Mouse (Mus musculus) neural tube, embryonic 15.5 days (tissue): ENCODE measurements around the gene Gramd1b. TPM values are rescaled to one million over a fixed set of nuclear protein-coding genes. Genes with fewer than 3 reads are reported as not detected.

Experiments used
- ATAC-seq: fragments of 200-750 bp; cut with Nextera tagmentation; 2 replicates; pipeline ENCODE4 v1.8.0; 2017; ENCODE audit warnings: mild to moderate bottlenecking, moderate TSS enrichment, moderate library complexity; ENCODE audit not compliant: low FRiP score
- H3K27ac ChIP-seq: fragments of 300-500 bp; sonication (generic); replicated peaks from 2 replicates; pipeline ENCODE4 v1.5.1; 2015; ENCODE audit warnings: mild to moderate bottlenecking, inconsistent platforms
- H3K27me3 ChIP-seq: fragments of 300-500 bp; sonication (generic); replicated peaks from 2 replicates; pipeline ENCODE4 v1.6.1; 2015; ENCODE audit warnings: inconsistent platforms
- H3K36me3 ChIP-seq: fragments of 300-500 bp; sonication (generic); 2 replicates; pipeline ENCODE4 v1.6.1; 2015; ENCODE audit warnings: inconsistent platforms
- H3K4me1 ChIP-seq: fragments of 300-500 bp; sonication (generic); 2 replicates; pipeline ENCODE4 v1.6.1; 2015; ENCODE audit warnings: inconsistent platforms
- H3K4me2 ChIP-seq: fragments of 300-500 bp; sonication (generic); 2 replicates; pipeline ENCODE4 v1.6.1; 2015; ENCODE audit warnings: inconsistent platforms, mild to moderate bottlenecking, moderate library complexity
- H3K4me3 ChIP-seq: fragments of 300-500 bp; sonication (generic); replicated peaks from 2 replicates; pipeline ENCODE4 v1.5.1; 2015; ENCODE audit warnings: mild to moderate bottlenecking, inconsistent platforms
- H3K9ac ChIP-seq: fragments of 300-500 bp; sonication (generic); replicated peaks from 2 replicates; pipeline ENCODE4 v1.6.1; 2015; ENCODE audit warnings: mild to moderate bottlenecking, inconsistent platforms
- H3K9me3 ChIP-seq: fragments of 300-500 bp; sonication (generic); replicated peaks from 2 replicates; pipeline ENCODE4 v1.6.1; 2016; ENCODE audit warnings: inconsistent platforms
- WGBS: fragments of 180-500 bp; shearing (Covaris S2); methylation state at CpG from one replicate; pipeline ENCODE4 v1.1.7; 2015; ENCODE audit warnings: mixed read lengths; 5-methylcytosine and 5-hydroxymethylcytosine counted together
- polyA plus RNA-seq: library from polyadenylated mRNA; unstranded; fragments of >200 nt; fragmentation: Nextera tagmentation; extraction: Ambion mirVana; gene quantifications from 2 replicates; pipeline ENCODE4 v1.2.1, GENCODE M21; 2015

Gene Gramd1b
- polyA plus RNA-seq, 1 experiment from 2014 or later: 16.3 TPM

DNA sequence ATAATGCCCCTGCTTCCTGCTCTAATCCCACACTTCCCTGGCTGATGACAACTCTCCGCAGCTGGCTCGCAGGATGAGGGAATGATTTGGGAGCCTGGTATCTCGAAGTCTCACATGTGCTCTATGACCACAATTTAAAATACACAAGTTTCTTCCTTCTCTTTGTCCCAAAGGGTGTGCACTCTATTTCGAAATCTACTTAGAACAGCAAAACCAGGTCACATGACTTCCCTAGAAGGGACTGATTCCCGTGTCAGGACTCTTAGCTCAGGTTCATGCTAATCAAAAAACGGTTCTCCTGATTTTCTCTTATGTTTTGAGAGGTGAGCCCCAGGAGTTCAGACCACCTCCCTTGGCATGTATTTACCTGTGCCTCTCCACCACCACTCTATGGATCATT is 267.3 kb downstream of the Gramd1b start:
- Histone ChIP-seq H3K4me1 (peaks cover 13% of the 10 kb centered on the region), H3K4me2 (no peak overlapping the region), H3K27ac (no peak overlapping the region), H3K9ac (no peak overlapping the region), H3K27me3 (no peaks in the 10 kb centered on the region), H3K4me3 (no peak overlapping the region), H3K36me3 (no peaks in the 10 kb centered on the region), H3K9me3 (no peaks in the 10 kb centered on the region)
- 68% methylated on average over 6 of the region's 6 CpGs for WGBS
- ATAC-seq: no peak

DNA sequence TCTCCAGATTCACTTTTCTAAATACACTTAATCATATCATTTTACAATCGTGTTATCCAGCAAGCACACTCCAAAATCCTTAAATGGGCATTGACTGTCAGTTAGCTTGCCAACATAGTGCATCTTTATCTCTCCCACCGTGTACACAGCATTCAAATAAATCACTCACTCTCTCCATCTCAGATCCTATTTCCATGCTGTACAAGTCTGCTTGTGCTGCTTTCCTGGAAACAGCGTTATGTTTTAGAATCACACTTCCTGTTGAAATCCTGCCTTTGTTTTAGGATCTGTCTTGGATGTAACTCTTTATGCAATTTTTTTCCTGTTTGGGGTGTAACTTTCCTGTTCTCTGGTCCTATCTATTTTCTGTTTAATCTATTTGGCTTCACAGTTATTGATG is 278.7 kb downstream of the Gramd1b start:
- H3K36me3 ChIP-seq: no peaks in the 10 kb centered on the region
- H3K27ac ChIP-seq: no peak overlapping the region
- no peaks in the 10 kb centered on the region for H3K4me1 ChIP-seq
- no peak overlapping the region for H3K9ac ChIP-seq
- H3K9me3 ChIP-seq: no peaks in the 10 kb centered on the region
- H3K27me3 ChIP-seq: no peaks in the 10 kb centered on the region
- WGBS: 68% methylated on average over 3 of the region's 3 CpGs
- no peak for ATAC-seq
- no peak overlapping the region for H3K4me3 ChIP-seq
- H3K4me2 ChIP-seq: no peak overlapping the region

DNA sequence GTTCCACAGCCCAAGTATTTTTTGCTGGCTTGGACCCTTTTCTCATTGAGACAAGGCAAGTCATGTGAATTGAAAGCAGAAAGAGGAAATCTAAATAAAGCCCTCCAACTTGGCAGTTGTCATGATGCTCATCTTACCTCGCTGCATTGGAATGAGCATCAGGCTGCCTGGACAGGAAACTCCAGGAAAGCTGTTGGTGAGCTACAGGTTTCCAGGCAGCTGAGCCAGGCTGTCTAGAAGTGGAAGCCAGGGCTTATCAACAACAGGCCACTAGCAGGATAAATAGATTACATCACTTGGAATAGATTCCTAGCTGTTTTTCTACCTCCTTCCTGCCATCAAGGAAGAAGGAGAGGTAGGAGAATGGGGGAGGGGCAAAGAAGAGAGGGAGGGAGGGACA is 282.1 kb downstream of the Gramd1b start:
- H3K9me3 ChIP-seq: no peaks in the 10 kb centered on the region

GRCm38 (mm10) chr9:40246702-40247101 is 284.5 kb downstream of the Gramd1b start:
- Histone ChIP-seq H3K4me3 (no peak overlapping the region), H3K4me1 (peaks cover 22% of the 10 kb centered on the region), H3K27ac (no peak overlapping the region), H3K36me3 (no peaks in the 10 kb centered on the region), H3K27me3 (no peaks in the 10 kb centered on the region), H3K4me2 (no peak overlapping the region), H3K9me3 (no peaks in the 10 kb centered on the region), H3K9ac (no peak overlapping the region)
- 62% methylated on average over 6 of the region's 6 CpGs for WGBS
- ATAC-seq: no peak

More for the DNA sequence above, 282.1 kb downstream of the Gramd1b start:
- H3K27ac ChIP-seq: no peak overlapping the region
- 71% methylated on average over 1 of the region's 1 CpGs for WGBS
- H3K4me3 ChIP-seq: no peak overlapping the region
- H3K4me1 ChIP-seq: peaks cover 14% of the 10 kb centered on the region
- no peak for ATAC-seq
- no peaks in the 10 kb centered on the region for H3K36me3 ChIP-seq
- H3K27me3 ChIP-seq: no peaks in the 10 kb centered on the region
- no peak overlapping the region for H3K4me2 ChIP-seq
- H3K9ac ChIP-seq: no peak overlapping the region

GRCm38 (mm10) chr9:40245974-40246665 is 285.1 kb downstream of the Gramd1b start:
- peak overlapping the region; percentile 19; the same call in 1 of the 2 replicates for H3K27ac ChIP-seq
- no peak overlapping the region for H3K9ac ChIP-seq
- no peak overlapping the region for H3K4me2 ChIP-seq
- no peak overlapping the region for H3K4me3 ChIP-seq
- WGBS: 53% methylated on average over 7 of the region's 7 CpGs
- H3K4me1 ChIP-seq: peaks cover 27% of the 10 kb centered on the region
- H3K27me3 ChIP-seq: no peaks in the 10 kb centered on the region
- ATAC-seq: no peak
- no peaks in the 10 kb centered on the region for H3K9me3 ChIP-seq
- no peaks in the 10 kb centered on the region for H3K36me3 ChIP-seq

GRCm38 (mm10) chr9:40245466-40245865 is 285.7 kb downstream of the Gramd1b start:
- Histone ChIP-seq H3K4me3 (no peak overlapping the region), H3K9ac (no peak overlapping the region), H3K27ac (0 out of 2 replicates have a peak overlapping the region, but pooled peaks have one; percentile 19), H3K4me2 (no peak overlapping the region), H3K4me1 (peaks cover 33% of the 10 kb centered on the region), H3K36me3 (no peaks in the 10 kb centered on the region), H3K27me3 (no peaks in the 10 kb centered on the region), H3K9me3 (no peaks in the 10 kb centered on the region)
- ATAC-seq: no peak
- WGBS: 61% methylated on average over 9 of the region's 9 CpGs

Other genes starting within 250 kb of the Gramd1b start
- not detected in 2 replicates for gene Gm21915, start 139.2 kb upstream of the Gramd1b start, polyA plus RNA-seq
- 41.7 and 51.2 TPM in 2 replicates for gene Clmp, start 154.6 kb upstream of the Gramd1b start, polyA plus RNA-seq